Mouse (Mus musculus) G1E (cell line): ENCODE data around the gene Hexa.

Experiments used
- CTCF ChIP-seq: IDR thresholded peaks from 2 replicates; pipeline ENCODE4 v1.5.1; 2012; ENCODE audit warnings: low read depth, low read length, inconsistent platforms, mixed read lengths
- GATA1 ChIP-seq: IDR thresholded peaks from 2 replicates; pipeline ENCODE4 v1.6.1; 2012; ENCODE audit warnings: borderline replicate concordance, low read length, inconsistent platforms, mixed read lengths
- GATA2 ChIP-seq: IDR thresholded peaks from 2 replicates; pipeline ENCODE4 v1.6.1; 2012; ENCODE audit warnings: low read depth, low read length, inconsistent platforms, borderline replicate concordance
- POLR2AphosphoS5 ChIP-seq: IDR thresholded peaks from 2 replicates; pipeline ENCODE4 v1.6.1; 2012; ENCODE audit warnings: low read depth, low read length, inconsistent platforms; ENCODE audit not compliant: insufficient replicate concordance
- TAL1 ChIP-seq: conservative IDR thresholded peaks from 2 replicates; pipeline ENCODE4 v1.6.1; 2012; ENCODE audit warnings: low read depth, low read length, inconsistent platforms, mixed read lengths

DNA sequence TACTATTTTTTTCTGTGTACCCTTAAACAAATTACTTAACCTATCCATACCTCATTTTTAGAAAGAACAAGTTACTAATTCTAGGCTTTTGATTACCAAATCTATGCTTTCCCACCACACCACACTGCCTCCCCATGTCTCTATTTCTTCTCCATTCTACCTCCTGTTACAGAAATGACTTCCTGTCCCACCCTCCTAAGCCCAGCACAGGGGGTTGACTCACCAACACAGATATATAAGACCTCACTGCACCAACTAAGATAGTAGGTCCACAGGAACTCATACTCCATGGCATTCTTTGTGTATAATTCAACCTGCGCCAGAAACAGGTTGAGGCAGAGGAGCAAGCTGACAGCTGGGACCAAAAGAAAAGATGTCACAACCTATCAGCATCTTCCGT, 19.9 kb upstream of the Hexa start:
- TF ChIP-seq CTCF = no peak
- TF ChIP-seq GATA1 = no peak
- no peak for TF ChIP-seq GATA2
- no peak for TF ChIP-seq POLR2AphosphoS5
- no peak for TF ChIP-seq TAL1
